Mouse (Mus musculus): Measurements from ENCODE around the gene Mpp6. TPM values are rescaled to one million over a fixed set of nuclear protein-coding genes. Genes with fewer than 3 reads are reported as not detected.

Mpp6 gene
- total RNA-seq, 2 experiments from 2014 or later, result 111 to 132 TPM

- intact Hi-C loops (cut with DNase I), result loop anchor here (5.0 kb wide), 1 partner anchor 109 kb away; the partner anchor contains the start of gene Mpp6
- peak; percentile 16 to 25 for DNase-seq
Measured at GRCm38 (mm10) chr6:50220863-50221262, 110.8 kb downstream of the Mpp6 start.

- intact Hi-C loops (cut with DNase I), result loop anchor here (5.0 kb wide), 1 partner anchor 110 kb away; the partner anchor contains the start of gene Mpp6
- no peak for DNase-seq
Measured at GRCm38 (mm10) chr6:50222351-50222750, 112.3 kb downstream of the Mpp6 start.

GRCm38 (mm10) chr6:50222986-50223385, 112.9 kb downstream of the Mpp6 start:
- intact Hi-C loops (cut with DNase I), result loop anchor here (5.0 kb wide), 1 partner anchor 111 kb away; the partner anchor contains the start of gene Mpp6
- DNase-seq, result no peak

GRCm38 (mm10) chr6:50223606-50224005, 113.6 kb downstream of the Mpp6 start:
- intact Hi-C loops (cut with DNase I), result loop anchor here (5.0 kb wide), 1 partner anchor 111 kb away; the partner anchor contains the start of gene Mpp6
- DNase-seq, result no peak

- intact Hi-C loops (cut with DNase I), result no loop called here
- DNase-seq, result no peak
Measured at GRCm38 (mm10) chr6:50225232-50225631, 115.2 kb downstream of the Mpp6 start.

GRCm38 (mm10) chr6:50228180-50228579, 118.1 kb downstream of the Mpp6 start:
- intact Hi-C loops (cut with DNase I), result no loop called here
- no peak for DNase-seq

GRCm38 (mm10) chr6:50231288-50231687, 121.2 kb downstream of the Mpp6 start:
- no peak for DNase-seq
- intact Hi-C loops (cut with DNase I), result no loop called here

- intact Hi-C loops (cut with DNase I), result no loop called here
- DNase-seq, result no peak
Measured at GRCm38 (mm10) chr6:50232984-50233383, 122.9 kb downstream of the Mpp6 start.

- intact Hi-C loops (cut with DNase I), result no loop called here
- no peak for DNase-seq
Measured at GRCm38 (mm10) chr6:50237963-50238362, 127.9 kb downstream of the Mpp6 start.

GRCm38 (mm10) chr6:50239902-50240301, 129.9 kb downstream of the Mpp6 start:
- DNase-seq, result no peak
- intact Hi-C loops (cut with DNase I), result no loop called here

- intact Hi-C loops (cut with DNase I), result no loop called here
- DNase-seq, result no peak
Measured at GRCm38 (mm10) chr6:50240437-50240836, 130.4 kb downstream of the Mpp6 start.

GRCm38 (mm10) chr6:50244126-50244525, 134.1 kb downstream of the Mpp6 start:
- intact Hi-C loops (cut with DNase I), result no loop called here
- DNase-seq, result no peak

GRCm38 (mm10) chr6:50244967-50245366, 134.9 kb downstream of the Mpp6 start:
- DNase-seq, result no peak
- intact Hi-C loops (cut with DNase I), result no loop called here

- intact Hi-C loops (cut with DNase I), result no loop called here
- DNase-seq, result no peak
Measured at GRCm38 (mm10) chr6:50247356-50247755, 137.3 kb downstream of the Mpp6 start.

- no peak for DNase-seq
Measured at GRCm38 (mm10) chr6:50247791-50248190, 137.8 kb downstream of the Mpp6 start.

More at GRCm38 (mm10) chr6:50247791-50248190, 137.8 kb downstream of the Mpp6 start:
- intact Hi-C loops (cut with DNase I), result no loop called here

Other genes with a start within 250 kb of the Mpp6 start
- gene Gsdme, start 153.6 kb downstream of the Mpp6 start, total RNA-seq (2021), result under 1 TPM; 0.48 to 0.62 TPM

Data from gastrocnemius, postnatal 36 days (tissue).